Mouse (Mus musculus): ENCODE measurements around the gene Nxnl1. TPM values are rescaled to one million over a fixed set of nuclear protein-coding genes. Genes with fewer than 3 reads are reported as not detected.

Nxnl1 gene
- total RNA-seq, 4 experiments from 2014 or later = 0.14 to 0.19 TPM; not detected in 2

DNA sequence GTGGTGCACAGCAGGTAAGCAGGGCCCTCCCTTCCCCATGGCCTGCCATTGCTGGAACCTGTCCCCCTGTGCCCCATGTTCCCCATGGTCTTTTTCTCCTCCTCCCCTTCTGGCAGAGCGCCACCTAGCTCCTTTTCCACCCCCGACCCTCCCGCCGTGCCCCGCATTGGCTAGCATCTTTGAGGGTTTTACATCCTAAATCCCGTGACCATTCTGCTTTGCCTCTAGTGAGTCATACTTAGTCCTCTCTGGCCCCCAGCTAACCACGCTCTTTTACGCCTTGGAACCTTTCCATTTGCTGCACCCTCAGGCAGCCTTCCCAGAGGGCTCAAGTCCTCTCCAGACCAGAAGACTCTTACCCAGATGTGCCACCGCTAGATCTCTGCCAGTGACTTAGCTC lies 13.8 kb upstream of the Nxnl1 start:
- DNase-seq (ENCODE audit: low spot score) = no peak

DNA sequence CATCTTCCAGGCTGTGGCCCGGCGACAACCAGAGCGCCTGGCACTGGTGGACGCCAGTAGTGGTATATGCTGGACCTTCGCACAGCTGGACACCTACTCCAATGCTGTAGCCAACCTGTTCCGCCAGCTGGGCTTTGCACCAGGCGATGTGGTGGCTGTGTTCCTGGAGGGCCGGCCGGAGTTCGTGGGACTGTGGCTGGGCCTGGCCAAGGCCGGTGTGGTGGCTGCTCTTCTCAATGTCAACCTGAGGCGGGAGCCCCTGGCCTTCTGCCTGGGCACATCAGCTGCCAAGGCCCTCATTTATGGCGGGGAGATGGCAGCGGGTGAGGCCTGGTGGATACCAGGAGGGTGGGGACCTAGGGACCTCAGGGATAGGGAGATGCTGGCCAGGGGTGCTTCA lies 13.1 kb upstream of the Nxnl1 start:
- DNase-seq (ENCODE audit: low spot score) = no peak

DNA sequence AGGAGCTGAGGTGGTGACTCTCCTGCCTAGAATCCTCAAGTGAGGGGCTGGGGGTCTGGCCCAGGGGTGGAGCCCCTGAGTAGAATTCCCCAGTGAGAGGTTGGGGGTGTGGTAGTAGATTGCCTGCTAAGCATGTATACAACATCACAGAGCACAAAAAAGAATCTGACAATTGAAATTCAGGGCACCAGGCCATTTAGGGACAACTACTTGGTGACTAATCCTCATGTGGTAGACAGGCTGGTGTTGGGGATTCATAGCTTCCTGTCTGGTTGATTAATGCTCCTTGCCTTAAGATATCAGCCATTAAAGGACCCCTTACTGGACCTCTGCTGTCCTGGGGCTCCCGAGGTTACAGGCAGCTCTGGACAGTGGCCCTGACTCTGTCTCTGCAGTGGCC lies 12.6 kb upstream of the Nxnl1 start:
- DNase-seq (ENCODE audit: low spot score) = no peak

DNA sequence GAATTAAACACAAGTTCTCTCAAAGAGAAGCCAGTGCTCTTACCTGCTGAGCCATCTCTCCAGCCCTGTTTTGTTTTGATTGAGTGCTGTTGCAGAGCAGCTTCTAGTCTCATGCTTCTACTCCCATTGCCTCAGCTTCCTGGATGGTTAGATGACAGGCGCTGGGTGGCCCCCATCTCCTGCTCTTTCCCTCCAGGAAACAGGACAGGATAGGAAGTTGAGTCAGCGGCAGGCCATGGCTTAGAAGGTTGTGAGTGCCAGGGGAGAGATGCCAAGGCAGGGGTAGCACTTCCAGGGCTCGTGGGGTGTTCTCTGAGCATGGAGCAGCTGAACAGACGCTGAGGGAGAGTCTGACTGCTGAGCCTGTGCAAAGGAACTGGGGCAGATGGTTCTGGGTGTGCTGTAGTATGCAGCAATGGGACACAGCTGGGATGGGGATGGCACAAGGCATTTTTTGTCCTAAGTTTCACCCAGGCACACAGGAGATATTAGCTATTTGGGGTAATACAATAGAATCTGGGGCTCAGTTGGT lies 11.5 kb upstream of the Nxnl1 start:
- DNase-seq (ENCODE audit: low spot score) = no peak

DNA sequence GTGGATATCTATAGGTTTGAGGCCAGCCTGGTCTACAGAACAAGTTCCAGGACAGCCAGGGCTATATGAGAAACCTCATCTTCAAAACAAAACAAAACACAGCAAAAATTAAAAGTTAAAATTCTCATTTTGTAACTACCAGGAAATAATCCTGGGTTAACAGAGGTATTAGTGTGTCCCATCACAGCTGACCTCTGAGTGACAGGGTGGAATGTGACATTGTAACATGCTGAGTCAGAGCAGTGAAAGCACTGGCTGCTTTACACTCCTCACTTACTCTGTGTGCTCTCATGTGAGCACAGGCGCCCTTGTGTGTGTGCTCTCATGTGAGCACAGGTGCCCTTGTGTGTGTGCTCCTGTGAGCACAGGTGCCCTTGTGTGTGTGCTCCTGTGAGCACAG lies 8.6 kb upstream of the Nxnl1 start:
- no peak for DNase-seq (ENCODE audit: low spot score)

DNA sequence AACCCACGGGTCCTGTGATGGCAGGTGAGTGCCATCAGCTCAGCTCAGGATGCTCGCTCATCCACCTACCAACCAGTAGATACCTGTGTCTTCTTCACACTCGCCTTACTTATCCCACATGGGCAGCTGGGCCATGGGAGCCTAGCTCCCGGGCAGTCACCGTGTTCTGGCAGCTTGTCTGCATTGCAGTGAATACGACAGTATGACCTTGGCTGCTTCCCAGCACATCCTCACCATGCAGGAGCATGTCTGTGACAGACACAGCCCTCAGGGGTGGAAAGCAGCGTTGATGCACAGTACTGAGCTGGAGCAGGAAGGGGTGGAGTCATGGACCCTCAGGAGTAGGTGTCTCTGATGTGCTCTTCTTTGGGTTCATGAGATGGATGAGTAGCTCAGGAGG lies 8.0 kb upstream of the Nxnl1 start:
- DNase-seq (ENCODE audit: low spot score) = no peak

DNA sequence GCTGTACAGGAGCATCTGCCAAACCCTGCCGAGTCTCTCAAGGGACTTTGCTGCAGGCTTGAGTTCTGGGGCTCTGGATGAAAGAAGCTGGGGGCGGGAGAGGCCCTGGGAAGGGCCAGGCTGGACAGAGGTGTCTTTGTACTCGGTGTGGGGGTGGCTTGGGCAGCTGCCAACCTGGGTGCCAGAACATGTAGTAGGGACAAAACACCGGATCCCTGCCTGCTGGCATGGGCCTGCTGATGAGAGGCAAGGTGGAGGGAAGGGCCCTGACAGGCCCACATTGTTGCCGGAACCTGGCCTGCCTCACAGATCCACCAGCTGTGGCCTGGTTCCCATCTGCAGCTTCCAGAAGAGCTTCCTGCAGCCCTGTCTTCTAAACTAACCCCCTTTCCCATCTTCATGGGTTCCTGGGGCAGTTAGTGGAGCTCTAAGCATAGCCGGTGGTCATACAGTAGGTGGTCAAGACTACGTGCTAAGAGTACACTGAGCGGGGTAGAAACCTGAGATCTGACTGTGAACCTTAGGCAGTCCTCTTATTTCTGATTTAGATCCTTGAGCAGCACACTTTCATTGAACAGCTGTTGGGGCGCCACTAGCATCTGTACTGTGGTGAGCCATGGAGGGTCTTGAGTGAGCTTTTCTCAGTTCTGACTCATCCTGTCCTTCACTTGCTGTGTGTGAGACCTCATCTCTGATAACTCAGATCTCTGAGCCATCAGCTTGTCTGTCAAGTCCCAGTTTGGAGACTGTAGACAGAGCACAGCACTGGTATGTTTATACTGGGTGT lies 6.6 kb upstream of the Nxnl1 start:
- DNase-seq (ENCODE audit: low spot score) = peak; percentile 63

DNA sequence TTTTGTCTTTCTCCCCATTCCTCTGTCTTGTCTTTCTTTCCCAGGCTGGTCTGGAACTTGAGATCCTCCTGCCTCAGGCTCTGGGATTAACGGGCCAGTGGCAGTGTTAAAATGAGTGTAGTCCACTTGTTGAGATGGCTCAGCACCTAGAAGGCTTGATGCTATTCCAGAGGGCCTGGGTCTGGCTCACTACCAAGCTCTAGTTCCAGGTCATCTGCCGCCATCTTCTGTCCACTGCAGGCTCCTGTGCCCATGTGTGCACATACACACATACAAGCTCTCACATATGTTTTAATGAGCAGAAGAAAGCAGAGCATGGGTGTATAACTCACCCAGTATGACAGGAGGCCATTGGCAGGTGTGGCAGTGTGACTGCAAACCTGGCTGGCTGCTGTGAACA lies 5.7 kb upstream of the Nxnl1 start:
- no peak for DNase-seq (ENCODE audit: low spot score)

DNA sequence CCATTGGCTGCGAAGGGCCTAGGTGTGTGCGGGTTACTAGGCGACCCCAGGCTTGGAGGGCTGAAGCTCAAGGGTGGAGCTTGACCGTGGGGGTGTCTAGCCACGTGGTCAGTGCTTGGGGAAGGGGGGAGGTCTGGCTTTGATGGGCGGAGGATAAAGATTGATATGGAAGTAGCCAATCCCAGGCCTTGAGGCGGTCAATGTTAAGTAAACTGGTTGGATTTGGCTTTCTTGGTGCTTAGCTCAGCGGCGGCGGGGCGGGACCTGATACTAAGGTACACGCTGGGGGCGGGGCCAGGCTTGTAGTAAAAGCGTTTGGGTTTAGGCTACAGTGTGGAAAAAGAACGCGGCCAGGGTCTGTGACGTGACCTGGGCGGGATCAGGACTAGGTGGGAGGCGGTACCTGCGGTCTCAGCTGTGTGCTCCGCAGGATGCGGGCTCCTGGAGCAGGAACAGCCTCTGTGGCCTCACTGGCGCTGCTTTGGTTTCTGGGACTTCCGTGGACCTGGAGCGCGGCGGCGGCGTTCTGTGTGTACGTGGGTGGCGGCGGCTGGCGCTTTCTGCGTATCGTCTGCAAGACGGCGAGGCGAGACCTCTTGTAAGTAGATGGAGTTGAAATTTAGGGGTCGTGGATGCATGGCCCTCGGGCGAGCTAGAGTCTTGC lies 4.0 kb upstream of the Nxnl1 start:
- DNase-seq (ENCODE audit: low spot score) = peak; percentile 82

DNA sequence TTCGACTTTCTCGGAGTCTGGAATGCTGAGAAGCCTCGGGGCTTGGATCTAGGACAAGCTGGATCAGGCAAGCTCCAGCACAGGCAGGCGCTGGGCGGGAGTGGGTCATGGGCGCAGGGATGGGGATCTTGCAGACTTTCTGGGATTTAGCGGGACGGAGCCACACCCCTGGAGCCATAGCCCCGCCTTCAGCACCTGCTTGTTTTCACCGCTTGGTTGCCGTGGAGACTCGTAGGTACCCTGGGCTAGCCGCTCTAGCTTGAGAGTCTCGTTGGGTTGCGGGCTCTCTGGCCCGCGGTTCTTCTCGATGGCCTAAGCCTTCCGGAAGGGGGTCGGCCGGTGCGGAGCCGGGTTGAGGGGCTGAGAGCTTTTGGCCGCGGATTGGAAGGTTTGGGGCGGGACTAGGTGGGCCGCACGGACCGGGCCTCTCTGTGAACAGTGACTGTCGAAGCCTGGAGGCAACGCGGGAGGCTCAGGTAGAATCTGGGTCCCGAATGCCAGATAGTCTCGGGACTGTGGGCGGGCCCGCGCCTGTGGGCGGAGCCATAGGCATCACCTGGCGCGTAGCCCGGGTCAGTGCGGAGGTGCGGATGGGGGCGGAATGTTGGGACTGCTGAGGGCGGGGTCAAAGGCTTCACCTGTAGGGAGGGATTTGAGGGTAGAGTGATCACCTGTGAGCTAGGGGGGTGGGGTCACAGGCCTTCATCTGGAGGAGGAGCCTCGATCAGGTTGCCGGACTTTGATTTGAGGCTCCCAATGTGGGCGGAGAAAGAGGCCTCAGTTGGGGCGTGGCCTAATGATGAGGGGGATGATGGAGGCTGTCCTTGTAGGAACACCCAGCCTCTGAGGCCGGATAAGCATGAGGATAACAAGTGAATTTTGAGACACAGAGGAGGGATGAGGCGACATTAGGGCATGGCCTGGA lies 3.2 kb upstream of the Nxnl1 start:
- peak; percentile 78 for DNase-seq (ENCODE audit: low spot score)

DNA sequence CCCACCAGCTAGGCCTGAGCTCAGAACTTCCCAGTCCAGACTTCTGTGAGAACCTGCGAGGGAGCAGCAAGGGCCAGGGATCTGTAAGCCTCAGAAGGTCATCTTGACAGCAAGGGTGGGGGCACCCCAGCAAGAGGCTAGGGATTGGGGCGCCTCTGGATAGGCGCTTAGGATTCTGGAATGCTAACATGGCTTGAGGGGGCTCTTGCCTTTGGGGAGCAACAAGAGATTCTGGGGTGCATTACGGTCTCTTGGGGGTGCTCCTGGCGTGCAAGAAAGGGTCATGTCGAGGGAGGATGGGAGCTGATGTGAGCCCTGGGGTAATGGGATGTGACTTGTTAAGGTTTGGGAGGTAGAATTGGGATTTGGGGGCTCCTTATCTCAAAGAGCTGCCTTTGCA lies 2.5 kb upstream of the Nxnl1 start:
- no peak for DNase-seq (ENCODE audit: low spot score)

DNA sequence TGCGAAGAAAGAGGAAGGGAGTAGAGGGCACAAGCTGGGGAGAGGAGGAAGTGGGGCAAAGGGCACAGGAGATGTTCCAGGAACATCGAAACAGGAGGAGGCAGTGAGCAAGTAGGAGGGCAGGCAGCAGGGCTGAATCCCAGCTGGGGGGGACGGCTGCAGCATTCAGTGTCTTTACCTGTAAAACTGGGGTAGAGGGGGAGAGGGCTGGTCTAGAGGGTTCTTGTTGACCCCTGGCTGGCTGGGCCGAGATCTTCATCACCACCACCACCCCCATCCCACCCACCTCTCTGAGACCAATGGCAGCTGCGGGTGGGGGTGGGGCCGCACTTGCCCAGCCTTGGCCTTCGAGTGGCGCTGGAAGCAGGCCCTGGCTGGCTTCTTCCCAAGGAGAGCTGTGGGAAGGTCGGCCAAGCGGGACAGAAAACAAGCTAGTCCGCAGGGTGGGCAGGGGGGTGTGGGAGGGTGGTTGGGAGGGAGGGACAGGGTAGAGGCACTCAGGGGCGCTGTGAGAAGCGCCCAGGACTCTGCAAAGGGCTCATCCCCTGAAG lies 2.1 kb upstream of the Nxnl1 start, which contains the start of gene Slc27a1:
TSS of gene Slc27a1 (plus strand) at position 496 of the 551 bp plus-strand sequence.
- DNase-seq (ENCODE audit: low spot score) = peak; percentile 64

DNA sequence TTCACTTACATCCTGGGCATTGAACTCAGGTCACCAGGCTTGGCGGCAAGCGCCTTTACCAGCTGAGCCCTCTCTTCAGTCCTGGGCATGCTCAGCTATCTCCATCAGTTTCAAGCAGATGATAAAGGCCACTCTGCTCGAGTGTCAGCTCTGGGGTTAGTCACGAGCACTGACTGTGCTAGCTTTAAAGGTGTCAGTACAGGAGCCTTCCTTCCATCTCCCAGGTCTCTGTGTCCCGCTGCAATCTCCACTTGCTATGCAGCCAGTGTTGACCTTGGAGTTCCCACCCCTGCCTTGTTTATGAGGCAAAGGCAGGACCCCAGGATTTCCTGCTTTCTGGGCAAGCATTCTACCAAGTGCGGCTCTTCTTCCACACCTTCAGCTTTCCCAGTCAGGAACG lies 1.2 kb upstream of the Nxnl1 start:
- no peak for DNase-seq (ENCODE audit: low spot score)

DNA sequence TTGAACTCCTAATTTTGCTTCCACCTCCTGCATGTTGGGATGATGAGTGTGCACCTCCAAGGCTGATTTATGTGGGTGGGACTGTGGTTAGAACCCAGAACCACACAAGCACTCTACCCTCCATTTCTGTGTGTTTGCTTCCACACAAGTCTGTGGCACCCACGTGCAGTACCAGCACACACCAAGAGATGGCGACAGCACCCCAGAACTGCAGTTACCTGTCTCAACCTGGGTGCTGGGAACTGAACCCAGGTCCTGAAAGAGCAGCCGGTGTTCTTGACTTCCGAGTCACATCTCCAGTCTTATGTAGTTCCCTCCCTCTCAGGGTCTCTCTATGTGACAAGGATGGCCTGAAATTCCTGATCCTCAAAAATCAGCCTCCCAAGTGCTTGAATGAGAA lies 2.4 kb downstream of the Nxnl1 start:
- no peak for DNase-seq (ENCODE audit: low spot score)

DNA sequence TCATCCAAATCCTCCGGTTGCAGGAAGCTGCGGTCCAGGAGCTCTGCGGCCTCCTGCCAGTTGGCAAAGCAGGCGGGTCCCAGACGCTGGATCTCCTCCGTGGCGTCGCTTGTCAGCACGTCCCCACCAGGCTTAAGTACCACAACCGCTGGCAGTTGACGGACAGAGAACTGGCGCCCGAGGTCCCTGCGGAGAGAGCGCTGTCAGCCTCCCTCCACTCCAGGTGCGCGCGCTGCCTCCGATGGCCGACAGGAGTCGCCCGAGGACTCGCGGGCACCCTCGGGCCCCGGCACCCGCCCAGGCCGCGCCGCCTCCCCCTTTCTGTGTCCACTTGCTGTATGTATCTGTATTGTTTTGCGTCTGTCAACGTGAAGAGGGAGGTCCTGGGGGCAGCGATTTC lies 3.6 kb downstream of the Nxnl1 start:
- peak; percentile 71 for DNase-seq (ENCODE audit: low spot score)

DNA sequence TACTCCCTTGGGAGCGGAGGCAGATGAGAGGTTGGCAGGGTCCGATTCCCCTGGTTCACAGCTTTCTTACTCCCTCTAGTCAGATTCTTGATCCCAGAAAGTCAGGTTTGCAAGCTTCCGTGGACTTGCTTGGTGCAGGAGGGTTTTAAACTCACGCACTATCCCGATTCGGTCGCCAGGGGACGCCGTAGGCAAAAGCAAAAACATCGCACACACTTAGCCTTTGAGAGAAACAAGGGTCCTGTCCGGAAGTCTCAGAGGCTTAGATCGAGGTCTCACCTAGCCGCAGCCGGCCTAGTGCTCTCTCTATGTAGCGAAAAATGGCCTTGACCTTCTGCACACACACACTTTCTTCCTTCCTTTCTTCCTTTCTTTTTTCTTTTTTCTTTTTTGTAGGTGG lies 5.0 kb downstream of the Nxnl1 start:
- no peak for DNase-seq (ENCODE audit: low spot score)

DNA sequence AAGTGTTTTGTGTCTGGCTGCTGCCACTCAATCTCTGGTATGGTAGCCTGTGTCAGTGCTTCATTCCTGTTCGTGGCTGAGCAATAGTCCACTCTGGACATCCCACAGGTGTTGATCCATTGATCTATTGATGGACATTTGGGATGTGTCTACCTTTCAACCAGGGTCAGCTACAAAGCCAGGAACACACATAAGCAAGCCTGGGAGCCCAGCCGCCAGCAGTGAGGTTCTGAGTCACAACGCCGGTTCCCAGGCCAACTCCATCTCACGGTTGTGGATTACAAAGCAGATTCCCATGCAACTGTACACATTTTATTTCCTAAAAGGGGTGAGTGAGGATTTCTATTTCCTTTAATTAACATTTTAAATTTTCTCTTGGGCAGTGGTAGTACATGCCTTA lies 5.6 kb downstream of the Nxnl1 start:
- DNase-seq (ENCODE audit: low spot score) = no peak

DNA sequence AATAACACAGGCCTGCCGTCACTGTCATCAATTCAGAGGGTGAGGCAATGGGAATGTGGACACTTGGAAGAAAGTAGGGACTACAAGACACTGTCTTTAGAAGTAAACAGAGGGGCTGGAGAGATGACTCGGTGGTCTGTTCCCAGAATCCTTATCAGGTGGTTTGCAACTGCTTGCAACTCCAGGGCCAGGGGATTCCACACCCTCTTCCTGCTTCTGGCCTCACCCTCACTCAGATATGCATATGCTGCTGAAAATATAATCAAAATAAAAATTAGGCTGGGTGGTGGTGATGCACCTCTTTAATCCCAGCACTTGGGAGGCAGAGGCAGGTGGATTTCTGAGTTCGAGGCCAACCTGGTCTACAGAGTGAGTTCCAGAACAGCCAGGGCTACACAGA lies 6.3 kb downstream of the Nxnl1 start:
- no peak for DNase-seq (ENCODE audit: low spot score)

DNA sequence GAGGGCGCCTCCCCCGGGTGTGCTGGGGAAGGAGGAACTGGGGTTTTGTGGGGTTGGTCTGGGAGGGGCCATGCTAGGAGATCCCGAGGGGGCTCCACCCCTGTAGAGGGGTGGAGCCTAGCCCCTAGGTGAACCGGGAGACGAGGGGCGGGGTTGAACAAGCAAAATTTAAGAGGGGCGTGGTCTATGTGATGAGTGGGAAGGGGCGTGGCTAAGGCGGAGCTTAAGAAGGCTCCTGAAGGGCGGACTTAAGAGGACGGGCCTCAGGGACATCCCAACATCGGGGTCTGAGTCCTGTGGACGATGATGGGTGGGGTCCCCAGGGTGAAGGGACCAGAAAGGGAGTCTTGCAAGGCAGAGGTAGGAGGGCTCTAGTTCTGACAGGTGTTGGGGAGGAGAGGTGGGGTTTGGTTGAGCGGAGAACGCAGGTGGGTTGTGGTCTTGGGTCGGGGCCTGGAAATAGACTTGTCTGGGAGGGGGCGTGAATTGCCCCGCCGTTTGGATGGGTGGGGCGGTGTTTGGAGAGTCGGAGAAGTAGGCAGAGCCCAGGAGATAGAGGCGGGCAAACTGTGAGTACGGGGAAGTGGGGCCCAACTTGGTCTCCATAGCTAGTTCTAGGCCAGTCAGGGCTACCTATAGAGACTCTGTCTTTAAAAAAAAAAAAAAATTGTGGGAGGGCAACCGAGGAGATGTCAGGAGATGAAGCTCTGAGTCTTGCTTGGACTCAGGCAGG lies 7.3 kb downstream of the Nxnl1 start:
- DNase-seq (ENCODE audit: low spot score) = no peak

DNA sequence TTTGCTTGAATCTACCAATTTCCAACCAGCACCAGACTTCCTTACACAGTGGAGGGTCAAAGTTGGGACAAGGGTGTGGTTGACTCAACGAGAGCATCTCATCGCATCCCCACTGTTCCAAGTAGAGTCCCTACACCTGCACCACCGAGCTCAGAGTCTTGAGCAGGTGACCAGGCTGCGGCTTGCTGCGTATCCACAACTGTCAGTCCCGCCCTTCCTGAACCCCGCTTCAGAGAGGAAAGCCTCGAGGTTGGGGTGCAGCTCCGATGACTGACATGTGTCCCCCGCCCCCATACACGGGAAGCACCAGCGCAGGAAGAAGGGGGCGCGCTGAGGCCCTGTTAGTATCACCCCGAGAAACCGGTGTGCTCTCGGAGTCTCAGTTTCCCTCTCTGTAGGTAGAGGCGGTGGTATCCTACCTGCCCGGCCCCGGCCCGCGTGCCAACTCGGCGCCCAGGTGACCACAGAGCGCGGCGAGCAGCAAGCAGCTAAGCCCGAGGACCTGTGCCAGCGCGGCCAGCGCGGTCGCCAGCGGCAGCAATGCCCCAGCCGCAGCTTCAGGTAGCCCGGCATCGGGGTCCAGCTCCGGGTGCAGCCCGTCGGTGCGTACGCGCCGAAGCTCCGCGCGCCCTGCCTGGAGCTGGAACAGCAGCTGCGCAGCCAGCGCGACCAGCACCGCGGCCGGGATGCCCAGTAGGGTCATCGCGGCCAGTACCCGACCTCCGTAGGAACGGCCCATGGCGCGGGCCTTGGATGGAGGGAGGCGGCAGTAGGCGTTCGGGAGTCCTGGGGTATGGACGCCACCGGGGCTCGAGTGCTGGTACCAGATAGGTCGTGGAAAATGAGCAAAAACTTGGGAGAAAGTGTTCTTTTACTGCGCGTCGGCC lies 8.1 kb downstream of the Nxnl1 start, which contains the start of gene Tmem221:
TSS of gene Tmem221 (minus strand) at position 801 of the 887 bp plus-strand sequence.
- DNase-seq (ENCODE audit: low spot score) = no peak
